ENCODE assay signal across 25 mouse cellular contexts in the genomic region with DNA sequence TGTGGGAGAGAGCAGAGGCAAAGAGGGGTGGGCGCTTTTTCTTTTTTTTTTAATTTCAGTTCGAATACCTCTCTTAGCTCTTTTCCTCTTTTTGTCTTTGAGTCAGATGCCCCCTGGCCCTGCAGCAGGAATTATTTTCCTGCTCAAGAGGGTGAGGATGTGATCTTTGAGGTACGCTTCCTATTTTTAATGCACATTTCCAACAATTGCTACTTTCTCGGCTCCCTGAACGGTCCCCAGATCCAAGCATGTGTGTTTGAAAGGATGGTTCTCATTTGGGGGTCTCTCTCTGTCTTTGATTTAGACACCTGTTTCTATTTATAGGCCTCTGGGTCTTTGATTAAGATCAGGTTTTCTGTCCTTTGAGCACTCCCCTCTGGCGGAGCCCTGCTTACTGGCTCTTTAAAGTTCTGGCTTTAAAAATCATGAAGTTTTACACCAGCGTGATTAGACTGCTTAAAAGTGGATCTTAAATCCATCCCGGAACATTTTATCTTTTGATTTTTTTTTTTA.
DNase-seq lines count a peak whose midpoint lies in the region; ATAC-seq and TF ChIP-seq lines count a peak whose summit lies in the region.
"Had no signal": no experiment of that assay in that cellular context is flagged by ENCODE, and none has a peak within 500 bp of the region (broad histone marks: within the 10 kb centered on the region; RNA-seq: fewer than 3 reads in every experiment).

No protein-coding gene starts in this region.

- DNase-seq in forebrain, embryonic 14.5 days (ENCODE audit: low spot score) = peak; percentile 43
- peak; percentile 60 for DNase-seq in brain, embryonic 14.5 days (ENCODE audit: low read depth)
- no peak for DNase-seq in left cerebral cortex, postnatal 10 days (ENCODE audit: extremely low spot score in 1 of 2, low spot score in 2 of 2)
- DNase-seq: adrenal gland, postnatal 25 days; B cell, adult 2 months; cerebellum, adult 18-20 months; gastrocnemius, adult 2 months; heart, adult 2 months; heart, postnatal 4 days; kidney, adult 9 months; kidney, postnatal 14 days; liver; lung, adult 2 months; lung, postnatal 10 days; thymus, adult 2 months; thymus, postnatal 36 days had no signal

- H3K4me1 ChIP-seq in forebrain, embryonic 14.5 days (ENCODE audit: control insufficient read depth, insufficient read depth, low read length) = no peaks in the 10 kb centered on the region
- peaks cover 19% of the 10 kb centered on the region for H3K4me1 ChIP-seq in forebrain, embryonic 12.5 days
- H3K4me1 ChIP-seq in embryonic facial prominence, embryonic 13.5 days = peaks cover 21% of the 10 kb centered on the region
- H3K4me1 ChIP-seq in limb, embryonic 13.5 days = peaks cover 22% of the 10 kb centered on the region
- H3K4me1 ChIP-seq: heart, embryonic 12.5 days; hindbrain, embryonic 13.5 days; neural tube, embryonic 13.5 days had no signal

- no peak overlapping the region for H3K4me2 ChIP-seq in forebrain, embryonic 14.5 days (ENCODE audit: low read length)
- H3K4me2 ChIP-seq in forebrain, embryonic 12.5 days = no peak overlapping the region
- no peak overlapping the region for H3K4me2 ChIP-seq in embryonic facial prominence, embryonic 13.5 days
- peak overlapping the region; percentile 11; the same call in 1 of the 2 replicates for H3K4me2 ChIP-seq in limb, embryonic 13.5 days (replicated peaks)
- H3K4me2 ChIP-seq: heart, embryonic 12.5 days; hindbrain, embryonic 13.5 days; neural tube, embryonic 13.5 days had no signal

- no peaks in the 10 kb centered on the region for H3K27me3 ChIP-seq in forebrain, embryonic 14.5 days (replicated peaks; ENCODE audit: control insufficient read depth, insufficient read depth, low read length)
- H3K27me3 ChIP-seq in forebrain, embryonic 12.5 days = no peaks in the 10 kb centered on the region
- no peaks in the 10 kb centered on the region for H3K27me3 ChIP-seq in embryonic facial prominence, embryonic 13.5 days
- no peaks in the 10 kb centered on the region for H3K27me3 ChIP-seq in limb, embryonic 13.5 days
- H3K27me3 ChIP-seq: heart, embryonic 12.5 days; hindbrain, embryonic 13.5 days; neural tube, embryonic 13.5 days had no signal

- H3K4me3 ChIP-seq in forebrain, embryonic 14.5 days (ENCODE audit: low read depth, low read length) = no peak overlapping the region
- no peak overlapping the region for H3K4me3 ChIP-seq in forebrain, embryonic 12.5 days (replicated peaks)
- no peak overlapping the region for H3K4me3 ChIP-seq in embryonic facial prominence, embryonic 13.5 days
- H3K4me3 ChIP-seq in limb, embryonic 13.5 days = no peak overlapping the region
- H3K4me3 ChIP-seq: gastrocnemius, adult 2 months; heart, adult 2 months; heart, embryonic 12.5 days; hindbrain, embryonic 13.5 days; neural tube, embryonic 13.5 days had no signal

- no peak for TF ChIP-seq POLR2A in brain, embryonic 14.5 days (IDR thresholded peaks at IDR 0.05; ENCODE audit: borderline replicate concordance, extremely low read depth, insufficient read depth, insufficient read length, poor library complexity, severe bottlenecking)

- WGBS in forebrain, embryonic 14.5 days = 68% methylated on average over 8 of the region's 8 CpGs
- 72% methylated on average over 8 of the region's 8 CpGs for WGBS in forebrain, embryonic 12.5 days
- 25% methylated on average over 8 of the region's 8 CpGs for WGBS in embryonic facial prominence, embryonic 13.5 days
- 25% methylated on average over 8 of the region's 8 CpGs for WGBS in limb, embryonic 13.5 days

- ATAC-seq in forebrain, embryonic 14.5 days = no peak
- no peak for ATAC-seq in forebrain, embryonic 12.5 days (ENCODE audit: low FRiP score)
- no peak for ATAC-seq in embryonic facial prominence, embryonic 13.5 days (ENCODE audit: insufficient number of reproducible peaks, insufficient read depth, low FRiP score, low TSS enrichment, low read depth)
- ATAC-seq in limb, embryonic 13.5 days (ENCODE audit: low FRiP score, low read depth) = no peak
- no peak for ATAC-seq in megakaryocyte-erythroid progenitor cell, adult 5-6 weeks (replicated peaks; ENCODE audit: low FRiP score, low TSS enrichment, poor library complexity, severe bottlenecking)
- ATAC-seq: intestine, postnatal 0 days had no signal

- peaks cover 3% of the 10 kb centered on the region; the same call in 1 of the 2 replicates for H3K36me3 ChIP-seq in forebrain, embryonic 14.5 days (ENCODE audit: control insufficient read depth, insufficient read depth, low read length)
- H3K36me3 ChIP-seq in forebrain, embryonic 12.5 days (replicated peaks) = no peaks in the 10 kb centered on the region; the same call in 1 of the 2 replicates
- peaks cover 23% of the 10 kb centered on the region for H3K36me3 ChIP-seq in embryonic facial prominence, embryonic 13.5 days
- H3K36me3 ChIP-seq in limb, embryonic 13.5 days = peaks cover 4% of the 10 kb centered on the region; the same call in 1 of the 2 replicates
- H3K36me3 ChIP-seq: hindbrain, embryonic 13.5 days; neural tube, embryonic 13.5 days had no signal

- H3K9me3 ChIP-seq in forebrain, embryonic 14.5 days (replicated peaks; ENCODE audit: control insufficient read depth, low read length) = no peaks in the 10 kb centered on the region
- no peaks in the 10 kb centered on the region for H3K9me3 ChIP-seq in forebrain, embryonic 12.5 days
- no peaks in the 10 kb centered on the region for H3K9me3 ChIP-seq in embryonic facial prominence, embryonic 13.5 days
- no peaks in the 10 kb centered on the region for H3K9me3 ChIP-seq in limb, embryonic 13.5 days
- H3K9me3 ChIP-seq: heart, embryonic 12.5 days; hindbrain, embryonic 13.5 days; neural tube, embryonic 13.5 days had no signal

- TF ChIP-seq CTCF in brain, embryonic 14.5 days (IDR thresholded peaks at IDR 0.05; ENCODE audit: borderline replicate concordance, extremely low read depth, insufficient read depth, insufficient read length) = no peak

- H3K9ac ChIP-seq in forebrain, embryonic 14.5 days (ENCODE audit: low read length) = no peak overlapping the region
- H3K9ac ChIP-seq in forebrain, embryonic 12.5 days = no peak overlapping the region
- H3K9ac ChIP-seq in embryonic facial prominence, embryonic 13.5 days = no peak overlapping the region
- no peak overlapping the region for H3K9ac ChIP-seq in limb, embryonic 13.5 days
- H3K9ac ChIP-seq: heart, embryonic 12.5 days; hindbrain, embryonic 13.5 days; liver, embryonic 14.5 days; neural tube, embryonic 13.5 days had no signal

- intact Hi-C loops in left cerebral cortex, postnatal 10 days (cut with DNase I) = no loop called here

- H3K27ac ChIP-seq in forebrain, embryonic 14.5 days (ENCODE audit: low read depth, low read length) = no peak overlapping the region
- no peak overlapping the region for H3K27ac ChIP-seq in forebrain, embryonic 12.5 days
- H3K27ac ChIP-seq in embryonic facial prominence, embryonic 13.5 days = peak overlapping the region; percentile 55; the same call in 1 of the 2 replicates
- peak overlapping the region; percentile 55; the same call in 1 of the 2 replicates for H3K27ac ChIP-seq in limb, embryonic 13.5 days
- H3K27ac ChIP-seq: gastrocnemius, adult 2 months; heart, adult 2 months; hindbrain, embryonic 13.5 days; liver, embryonic 14.5 days; neural tube, embryonic 13.5 days had no signal

Comparison
In these comparisons a context has a peak if more than half of its experiments do, and no peak if none do; other contexts are left out.
1. DNase-seq: peak in forebrain, embryonic 14.5 days (single experiment) and brain, embryonic 14.5 days (single experiment); none in left cerebral cortex, postnatal 10 days (0 of 2).
2. H3K27ac ChIP-seq: peak in embryonic facial prominence, embryonic 13.5 days (single experiment) and limb, embryonic 13.5 days (single experiment); none in forebrain, embryonic 14.5 days (single experiment) and forebrain, embryonic 12.5 days (single experiment).